Mouse (Mus musculus): ENCODE results near the gene Mylpf.

- TF ChIP-seq CTCF (IDR thresholded peaks at IDR 0.05; ENCODE audit: low read depth, low read length) (no peak), POLR2A (IDR thresholded peaks at IDR 0.05; ENCODE audit: extremely low read depth, insufficient read depth, low read length) (no peak)
Measured at GRCm38 (mm10) chr7:127231826-127232621, 23.3 kb downstream of the Mylpf start.
